Mouse (Mus musculus): ENCODE measurements around the gene Ung. TPM values are rescaled to one million over a fixed set of nuclear protein-coding genes. Genes with fewer than 3 reads are reported as not detected.

Gene Ung
- total RNA-seq, 2 experiments from 2014 or later = 3.4 to 4.9 TPM

DNA sequence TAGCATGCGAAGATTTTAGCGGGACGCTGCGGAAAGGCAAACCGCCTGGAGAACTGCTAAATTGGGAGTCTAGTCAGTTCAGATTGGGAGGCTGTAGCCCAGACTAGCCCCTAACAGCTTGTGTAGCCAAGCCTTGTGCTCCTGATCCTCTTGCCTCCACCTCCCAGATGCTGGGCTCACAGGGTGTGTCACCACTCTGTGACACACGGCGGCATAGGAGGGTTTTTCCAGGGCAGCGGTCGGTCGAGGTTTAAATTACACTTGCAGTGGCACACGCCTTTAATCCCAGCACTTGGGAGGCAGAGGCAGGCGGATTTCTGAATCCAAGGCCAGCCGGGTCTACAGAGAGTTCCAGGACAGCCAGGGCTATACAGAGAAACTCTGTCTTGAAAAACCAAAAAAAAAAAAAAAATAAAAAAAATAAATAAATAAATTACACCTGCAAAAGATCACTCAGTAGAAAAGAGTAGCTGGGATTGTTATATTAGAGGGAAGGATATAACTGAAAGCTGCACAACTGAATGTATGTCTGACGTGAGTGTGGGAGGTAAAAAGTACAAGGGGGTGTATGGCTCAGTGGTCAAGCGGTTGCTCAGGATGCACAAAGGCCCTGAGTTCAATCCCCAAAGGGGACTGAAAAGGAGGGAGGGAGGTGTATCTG is 506 bp upstream of the Ung start:
- no peak for DNase-seq (ENCODE audit: low spot score in 2 of 2)
- intact Hi-C loops (cut with DNase I) = loop anchor here (5.0 to 10.0 kb wide), 2 partner anchors 77 to 175 kb away; no protein-coding TSS in a partner anchor

DNA sequence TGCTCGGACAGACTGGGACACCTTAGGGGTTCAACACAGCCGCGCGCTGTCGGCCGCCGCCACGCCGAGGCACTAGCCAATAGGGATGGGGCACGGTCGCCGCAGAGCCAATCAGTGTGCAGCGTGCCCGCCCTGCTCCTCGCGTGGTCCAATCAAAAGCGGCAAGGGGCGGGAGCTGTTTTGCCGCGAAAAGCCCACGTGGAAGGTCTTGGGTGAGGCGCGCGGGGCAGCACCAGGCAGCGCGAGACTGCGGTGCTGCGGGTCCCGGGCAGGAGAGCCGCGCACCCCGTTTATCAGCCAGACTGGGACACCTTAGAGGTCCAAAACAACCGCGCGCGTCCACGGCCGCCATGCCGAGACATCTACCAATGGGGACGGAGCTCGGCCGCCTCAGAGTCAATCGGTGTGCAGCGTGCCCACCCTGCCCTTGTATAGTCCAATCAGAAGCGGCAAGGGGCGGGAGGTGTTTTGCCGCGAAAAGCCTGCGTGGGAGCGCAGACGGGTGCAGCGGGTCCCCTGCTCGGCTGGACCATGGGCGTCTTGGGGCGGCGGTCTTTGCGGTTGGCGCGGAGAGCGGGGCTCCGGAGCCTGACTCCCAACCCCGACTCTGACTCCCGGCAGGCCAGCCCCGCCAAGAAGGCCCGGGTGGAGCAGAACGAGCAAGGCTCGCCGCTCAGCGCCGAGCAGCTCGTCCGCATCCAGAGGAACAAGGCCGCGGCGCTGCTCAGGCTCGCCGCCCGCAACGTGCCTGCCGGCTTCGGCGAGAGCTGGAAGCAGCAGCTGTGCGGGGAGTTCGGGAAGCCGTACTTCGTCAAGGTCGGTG is 723 bp downstream of the Ung start:
- intact Hi-C loops (cut with DNase I) = loop anchor here (10.0 kb wide), 1 partner anchor 174 kb away; no protein-coding TSS in a partner anchor
- DNase-seq (ENCODE audit: low spot score in 2 of 2) = peak; percentile 95

- intact Hi-C loops (cut with DNase I) = loop anchor here (10.0 kb wide), 1 partner anchor 173 kb away; no protein-coding TSS in a partner anchor
- DNase-seq (ENCODE audit: low spot score in 2 of 2) = peak in 1 of 2 experiments; percentile 24
Observed at GRCm38 (mm10) chr5:114131521-114131840, 1.3 kb downstream of the Ung start.

- no peak for DNase-seq (ENCODE audit: low spot score in 2 of 2)
- intact Hi-C loops (cut with DNase I) = loop anchor here (10.0 kb wide), 1 partner anchor 172 kb away; no protein-coding TSS in a partner anchor
Observed at GRCm38 (mm10) chr5:114132841-114133240, 2.7 kb downstream of the Ung start.

DNA sequence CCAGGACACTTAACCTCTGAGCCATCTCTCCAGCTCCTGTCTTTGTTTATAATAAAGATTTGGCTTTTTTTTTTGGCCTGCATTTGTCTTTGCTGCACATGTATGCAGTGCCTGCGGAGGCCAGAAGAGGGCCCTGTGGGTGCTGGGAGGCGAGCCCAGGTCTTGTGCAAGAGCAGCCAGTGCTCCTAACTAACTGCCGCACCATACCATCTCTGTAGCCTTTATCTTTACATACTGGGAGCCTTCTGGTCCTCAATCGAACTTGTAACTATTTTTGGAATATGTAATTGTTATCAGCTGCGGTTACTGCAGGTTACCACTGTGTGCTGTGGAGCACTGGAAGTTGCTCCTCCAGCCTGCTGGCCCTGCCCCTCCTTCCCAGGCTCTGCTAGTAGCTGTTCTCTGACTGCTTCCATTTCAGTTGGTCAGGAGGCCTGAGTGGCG is 3.9 kb downstream of the Ung start:
- no peak for DNase-seq (ENCODE audit: low spot score in 2 of 2)
- intact Hi-C loops (cut with DNase I) = loop anchor here (10.0 kb wide), 1 partner anchor 171 kb away; no protein-coding TSS in a partner anchor

GRCm38 (mm10) chr5:114135516-114135915 is 5.3 kb downstream of the Ung start:
- DNase-seq (ENCODE audit: low spot score in 2 of 2) = no peak
- intact Hi-C loops (cut with DNase I) = loop anchor here (10.0 kb wide), 1 partner anchor 169 kb away; no protein-coding TSS in a partner anchor

- intact Hi-C loops (cut with DNase I) = loop anchor here (10.0 kb wide), 1 partner anchor 167 kb away; no protein-coding TSS in a partner anchor
- DNase-seq (ENCODE audit: low spot score in 2 of 2) = no peak
Observed at GRCm38 (mm10) chr5:114137481-114138276, 7.5 kb downstream of the Ung start.

DNA sequence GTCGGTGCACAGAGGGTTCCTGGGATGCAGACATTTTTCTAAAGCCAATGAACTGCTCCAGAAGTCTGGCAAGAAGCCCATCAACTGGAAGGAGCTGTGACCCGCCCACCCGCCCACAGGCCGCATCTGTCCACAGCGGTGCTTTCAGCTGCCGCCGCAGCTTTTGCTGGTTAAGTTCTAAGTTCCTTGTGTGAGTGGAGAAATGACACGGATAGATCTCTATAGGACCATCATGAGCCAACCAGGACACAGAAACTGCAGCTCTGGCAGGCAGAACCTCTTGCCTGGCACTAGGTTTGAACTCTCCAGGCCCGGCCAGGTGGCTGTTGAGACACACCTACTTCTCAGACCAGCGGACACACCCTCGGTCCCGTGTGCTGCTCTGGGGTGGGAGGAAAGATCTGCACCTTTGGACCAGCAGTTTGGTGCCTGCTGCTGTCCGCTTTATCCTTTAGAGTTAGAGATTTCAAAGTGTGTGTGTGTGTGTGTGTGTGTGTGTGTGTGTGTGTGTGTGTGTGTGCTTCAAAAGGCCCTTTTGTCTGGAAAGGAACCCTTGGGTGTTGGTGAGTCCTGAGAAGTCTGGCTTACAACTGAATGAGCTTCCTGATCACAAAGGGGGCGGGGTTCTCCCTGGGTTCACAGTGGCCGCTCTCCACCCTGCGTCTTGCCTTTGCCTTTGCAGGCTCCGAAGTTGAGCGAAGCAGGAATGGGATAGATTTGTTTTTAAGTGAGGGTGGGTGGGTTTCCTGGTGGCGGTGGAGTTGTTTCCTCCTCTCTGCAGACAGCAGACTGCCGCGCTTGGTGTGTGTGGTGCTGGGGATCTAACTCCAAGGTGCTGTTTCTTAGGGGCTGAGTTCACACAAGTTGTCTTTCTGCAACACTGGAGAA is 8.3 kb downstream of the Ung start:
- DNase-seq (ENCODE audit: low spot score in 2 of 2) = no peak
- intact Hi-C loops (cut with DNase I) = loop anchor here (10.0 kb wide), 1 partner anchor 166 kb away; no protein-coding TSS in a partner anchor

DNA sequence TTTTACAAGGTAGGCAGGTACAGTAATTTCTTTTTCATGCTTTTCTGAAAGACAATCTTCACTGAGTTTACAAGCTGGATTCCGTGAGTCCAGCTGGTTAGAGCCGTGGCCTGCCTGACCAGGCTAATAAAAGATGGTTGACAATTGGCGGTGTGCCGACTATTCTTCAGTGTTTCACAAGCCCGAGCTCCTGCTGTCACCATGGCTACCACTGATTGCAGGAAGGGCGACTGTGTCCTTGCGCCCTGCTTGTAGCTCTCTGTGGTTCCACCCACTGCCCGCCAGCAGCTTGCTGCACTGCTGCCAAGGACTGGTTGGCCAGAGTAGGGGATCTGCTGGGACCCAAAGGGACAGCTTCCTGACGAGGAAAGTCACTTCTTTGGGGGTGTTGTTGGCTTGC is 9.0 kb downstream of the Ung start:
- DNase-seq (ENCODE audit: low spot score in 2 of 2) = peak; percentile 73 to 78
- intact Hi-C loops (cut with DNase I) = loop anchor here (10.0 kb wide), 1 partner anchor 166 kb away; no protein-coding TSS in a partner anchor

- intact Hi-C loops (cut with DNase I) = no loop called here
- no peak for DNase-seq (ENCODE audit: low spot score in 2 of 2)
Observed at GRCm38 (mm10) chr5:114146028-114146888, 16.1 kb downstream of the Ung start, which contains the start of gene Acacb. TSS of gene Acacb (plus strand) at chr5:114146535.

- DNase-seq (ENCODE audit: low spot score in 2 of 2) = no peak
- intact Hi-C loops (cut with DNase I) = no loop called here
Observed at GRCm38 (mm10) chr5:114147043-114147972, 17.1 kb downstream of the Ung start.

DNA sequence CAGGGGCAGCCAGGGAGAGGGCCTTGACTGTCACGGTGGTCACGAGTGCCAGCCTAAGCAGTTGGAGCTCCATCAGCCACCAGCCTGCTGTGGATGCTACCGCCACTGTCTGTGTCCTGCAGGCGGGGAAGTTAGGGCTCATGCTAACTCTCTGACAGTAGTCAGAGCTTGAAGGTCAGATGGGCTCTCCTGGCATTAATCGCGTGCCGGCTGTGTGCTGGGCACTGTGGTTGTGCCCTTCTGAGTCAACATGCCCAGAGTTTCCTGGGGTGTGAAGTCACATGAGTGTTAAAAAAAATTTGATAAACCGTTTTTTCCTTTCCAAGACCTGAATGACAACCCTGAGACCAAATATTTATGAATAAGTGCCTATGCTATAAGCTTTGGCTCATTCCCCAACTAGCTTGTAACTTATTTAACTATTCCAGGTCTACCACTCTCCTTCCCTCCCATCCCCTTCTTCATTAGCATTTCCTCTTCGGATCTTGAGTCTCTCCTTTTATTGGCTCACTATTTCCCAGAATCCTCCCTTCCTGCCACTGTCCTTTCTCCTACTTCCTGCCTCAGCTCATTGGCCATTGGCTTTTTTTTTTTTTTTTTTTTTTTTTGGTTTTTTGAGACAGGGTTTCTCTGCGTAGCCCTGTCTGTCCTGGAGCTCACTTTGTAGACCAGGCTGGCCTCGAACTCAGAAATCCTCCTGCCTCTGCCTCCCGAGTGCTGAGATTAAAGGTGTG is 22.3 kb downstream of the Ung start:
- intact Hi-C loops (cut with DNase I) = no loop called here

DNA sequence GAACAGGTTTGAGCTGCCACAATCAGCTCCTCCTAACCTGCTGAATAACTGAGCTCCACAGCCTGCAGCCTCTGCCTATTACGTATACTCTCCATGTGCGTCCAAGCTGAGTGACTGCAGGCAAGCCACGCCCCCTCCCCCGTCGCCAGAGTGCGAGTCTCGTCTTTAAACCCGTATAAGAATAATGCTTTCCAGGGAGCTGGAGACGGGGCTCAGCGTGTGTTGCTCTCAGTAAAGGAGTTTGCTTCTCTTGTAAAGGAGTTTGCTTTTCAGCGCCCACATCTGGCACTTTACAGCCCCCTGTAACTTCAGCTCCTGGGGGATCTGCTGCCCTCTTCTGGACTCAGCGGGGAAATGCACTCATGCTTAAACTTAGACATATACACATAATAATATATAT is 23.3 kb downstream of the Ung start:
- intact Hi-C loops (cut with DNase I) = no loop called here
- DNase-seq (ENCODE audit: low spot score in 2 of 2) = no peak

More for the DNA sequence above, 22.3 kb downstream of the Ung start:
- no peak for DNase-seq (ENCODE audit: low spot score in 2 of 2)

- no peak for DNase-seq (ENCODE audit: low spot score in 2 of 2)
- intact Hi-C loops (cut with DNase I) = no loop called here
Observed at GRCm38 (mm10) chr5:114154765-114155164, 24.6 kb downstream of the Ung start.

DNA sequence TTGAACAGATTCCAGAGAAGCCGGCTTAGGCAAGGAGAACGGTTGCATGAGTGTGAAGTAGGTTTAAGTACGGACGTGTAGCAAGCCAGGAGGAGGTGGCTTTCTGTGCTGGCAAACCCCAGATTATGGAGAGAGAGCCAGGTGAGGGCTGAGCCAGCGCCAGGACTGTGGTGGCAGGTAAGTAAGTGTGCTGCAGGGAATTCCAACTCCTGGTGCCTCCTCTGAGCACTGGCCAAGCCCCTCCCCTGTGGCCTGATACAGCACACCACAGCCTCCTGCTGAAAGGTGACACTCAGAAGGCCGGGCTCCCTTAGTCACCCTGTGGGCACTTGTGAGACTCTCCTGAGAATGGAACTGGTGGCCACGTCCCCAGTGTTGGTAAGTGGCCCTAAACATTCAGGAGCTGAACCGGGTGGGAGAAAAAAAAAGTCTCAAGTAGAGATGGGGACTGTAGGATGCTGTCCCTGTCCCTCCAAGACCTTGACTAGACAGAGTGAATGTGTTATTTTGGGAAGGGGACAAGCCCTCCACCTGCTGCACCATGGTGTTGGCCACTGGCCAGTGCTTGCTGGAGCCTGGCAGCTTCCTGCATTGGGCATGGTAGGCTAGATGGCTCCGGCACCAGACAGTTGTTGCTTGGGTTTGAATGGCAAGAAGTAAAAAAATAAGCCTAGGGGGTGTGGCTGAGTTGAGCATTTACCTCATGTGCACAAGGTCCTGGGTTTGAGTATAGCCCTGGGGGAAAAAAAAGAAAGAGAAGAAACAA is 25.2 kb downstream of the Ung start:
- intact Hi-C loops (cut with DNase I) = no loop called here
- no peak for DNase-seq (ENCODE audit: low spot score in 2 of 2)

Measured in left cerebral cortex, postnatal 25 days (tissue).